Mouse (Mus musculus): ENCODE results near the gene Gm43302. TPM values are rescaled to one million over a fixed set of nuclear protein-coding genes. Genes with fewer than 3 reads are reported as not detected.
"Not testable (repeated sequence)": the region's sequence is repeated elsewhere in the genome, so short reads cannot be mapped to it uniquely, and the experiment has no call there.

Gm43302 gene
- polyA plus RNA-seq, 1 experiment from 2014 or later: not detected

GRCm38 (mm10) chr5:105290921-105291320 is 2.6 kb downstream of the Gm43302 start:
- H3K4me1 ChIP-seq: not testable (repeated sequence)

GRCm38 (mm10) chr5:105260673-105261072 is 32.8 kb downstream of the Gm43302 start:
- H3K9me3 ChIP-seq; H3K27ac ChIP-seq (replicated peaks); H3K36me3 ChIP-seq; H3K4me3 ChIP-seq; ATAC-seq (ENCODE audit: low FRiP score, low read depth); H3K4me1 ChIP-seq; H3K27me3 ChIP-seq; H3K9ac ChIP-seq (replicated peaks); H3K4me2 ChIP-seq (replicated peaks): not testable (repeated sequence)
- WGBS: 67% methylated on average over 1 of the region's 3 CpGs

More at GRCm38 (mm10) chr5:105290921-105291320, 2.6 kb downstream of the Gm43302 start:
- H3K9me3 ChIP-seq; H3K4me3 ChIP-seq; H3K4me2 ChIP-seq (replicated peaks); ATAC-seq (ENCODE audit: low FRiP score, low read depth); H3K9ac ChIP-seq (replicated peaks); H3K27ac ChIP-seq (replicated peaks); H3K36me3 ChIP-seq; H3K27me3 ChIP-seq: not testable (repeated sequence)
- WGBS: 86% methylated on average over 3 of the region's 3 CpGs

- Histone ChIP-seq H3K9ac (replicated peaks) (no peak overlapping the region), H3K4me3 (no peak overlapping the region), H3K27me3 (no peaks in the 10 kb centered on the region), H3K9me3 (no peaks in the 10 kb centered on the region), H3K4me1 (no peaks in the 10 kb centered on the region), H3K27ac (replicated peaks) (no peak overlapping the region), H3K36me3 (no peaks in the 10 kb centered on the region), H3K4me2 (replicated peaks) (no peak overlapping the region)
- no peak for ATAC-seq (ENCODE audit: low FRiP score, low read depth)
Measured at GRCm38 (mm10) chr5:105252491-105252890, 41.0 kb downstream of the Gm43302 start.

GRCm38 (mm10) chr5:105244741-105245140 is 48.8 kb downstream of the Gm43302 start:
- not testable (repeated sequence) for H3K27ac ChIP-seq (replicated peaks); ATAC-seq (ENCODE audit: low FRiP score, low read depth); H3K9ac ChIP-seq (replicated peaks); H3K4me3 ChIP-seq; H3K9me3 ChIP-seq; H3K27me3 ChIP-seq; H3K4me1 ChIP-seq; H3K4me2 ChIP-seq (replicated peaks); H3K36me3 ChIP-seq
- WGBS: 84% methylated on average over 3 of the region's 3 CpGs

- H3K4me2 ChIP-seq (replicated peaks); H3K9ac ChIP-seq (replicated peaks); H3K4me1 ChIP-seq; H3K4me3 ChIP-seq; H3K27ac ChIP-seq (replicated peaks); H3K9me3 ChIP-seq; H3K36me3 ChIP-seq; H3K27me3 ChIP-seq; ATAC-seq (ENCODE audit: low FRiP score, low read depth): not testable (repeated sequence)
- WGBS: 84% methylated on average over 5 of the region's 5 CpGs
Measured at GRCm38 (mm10) chr5:105240982-105241381, 52.5 kb downstream of the Gm43302 start.

DNA sequence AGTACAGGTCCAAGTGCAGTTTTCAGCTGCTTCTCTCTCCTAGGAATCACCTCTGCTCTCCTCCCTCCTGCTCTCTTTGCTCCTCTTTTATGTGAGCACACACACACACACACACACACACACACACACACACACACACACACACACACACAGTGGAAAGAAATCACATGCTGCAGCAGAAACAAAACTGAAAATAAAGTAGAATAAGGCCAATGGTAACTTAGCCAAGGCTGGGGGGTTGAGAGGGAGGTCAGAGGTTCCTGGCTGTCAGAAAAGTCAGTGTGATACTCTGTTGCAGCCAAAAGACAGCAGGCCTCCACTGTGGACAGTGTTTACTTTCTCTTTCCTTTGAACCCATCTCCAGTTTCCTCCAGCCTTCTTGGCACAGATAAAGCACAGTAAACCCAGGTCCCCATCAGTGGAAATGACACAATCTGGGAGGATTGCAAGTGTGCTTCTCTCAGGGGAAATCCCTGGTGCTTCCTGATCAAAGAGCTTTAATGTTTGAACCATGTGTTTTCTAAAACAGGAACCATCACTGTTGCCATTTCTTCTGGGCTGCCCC is 53.9 kb downstream of the Gm43302 start, which contains the start of gene Gbp10:
Gene Gbp10, minus strand, starts transcription at position 51 of the 565 bp plus-strand sequence.
- not testable (repeated sequence) for H3K27ac ChIP-seq (replicated peaks); H3K9ac ChIP-seq (replicated peaks); H3K9me3 ChIP-seq; H3K4me1 ChIP-seq; H3K4me2 ChIP-seq (replicated peaks); H3K27me3 ChIP-seq; H3K4me3 ChIP-seq; H3K36me3 ChIP-seq; ATAC-seq (ENCODE audit: low FRiP score, low read depth)

DNA sequence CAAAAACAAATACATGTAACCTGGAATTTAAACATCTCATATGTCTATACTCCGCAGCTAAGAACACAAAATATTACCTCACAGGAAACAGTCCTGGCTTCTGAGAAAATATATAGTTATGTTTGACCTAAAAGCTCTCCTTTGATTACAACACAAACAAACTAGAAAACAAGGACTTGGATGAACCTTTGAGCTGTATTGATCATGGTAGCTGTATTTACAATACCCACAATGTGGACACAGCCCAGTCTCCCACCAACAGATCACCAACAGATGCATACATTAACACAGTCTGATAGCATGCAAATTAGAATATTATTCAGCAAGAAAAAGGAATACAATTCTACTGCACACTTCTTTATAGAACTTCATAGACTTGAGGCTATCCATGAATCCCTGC is 55.1 kb downstream of the Gm43302 start:
- H3K27me3 ChIP-seq; ATAC-seq (ENCODE audit: low FRiP score, low read depth); H3K36me3 ChIP-seq; H3K4me1 ChIP-seq; H3K27ac ChIP-seq (replicated peaks); H3K4me3 ChIP-seq; H3K9me3 ChIP-seq; H3K4me2 ChIP-seq (replicated peaks); H3K9ac ChIP-seq (replicated peaks): not testable (repeated sequence)
- 90% methylated on average over 1 of the region's 1 CpGs for WGBS

- not testable (repeated sequence) for H3K4me3 ChIP-seq; H3K9me3 ChIP-seq; H3K4me2 ChIP-seq (replicated peaks); H3K9ac ChIP-seq (replicated peaks); H3K4me1 ChIP-seq; ATAC-seq (ENCODE audit: low FRiP score, low read depth); H3K36me3 ChIP-seq; H3K27ac ChIP-seq (replicated peaks); H3K27me3 ChIP-seq
- 76% methylated on average over 3 of the region's 3 CpGs for WGBS
Measured at GRCm38 (mm10) chr5:105236040-105236439, 57.5 kb downstream of the Gm43302 start.

DNA sequence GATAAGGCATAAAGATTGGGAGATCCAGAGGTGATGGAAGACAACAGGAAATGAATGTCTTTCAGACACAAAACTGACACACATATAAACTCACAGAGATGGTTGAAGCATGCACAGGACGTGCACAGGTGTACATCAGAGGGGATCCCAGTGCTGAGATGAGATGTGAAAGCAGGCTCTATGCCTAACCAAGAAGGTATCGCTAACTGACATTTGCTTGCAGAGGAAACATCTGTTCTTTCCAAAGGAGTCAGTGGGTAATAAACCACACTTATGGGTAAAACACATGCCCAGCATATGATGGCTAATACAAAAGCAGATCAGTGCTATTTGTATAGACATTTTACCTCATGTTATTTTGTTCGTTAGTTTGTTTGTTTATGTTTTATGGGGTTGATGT is 84.5 kb downstream of the Gm43302 start:
- H3K27me3 ChIP-seq: not testable (repeated sequence)

GRCm38 (mm10) chr5:105200791-105201355 is 92.6 kb downstream of the Gm43302 start:
- ATAC-seq (ENCODE audit: low FRiP score, low read depth); H3K27me3 ChIP-seq; H3K27ac ChIP-seq (replicated peaks); H3K4me3 ChIP-seq; H3K4me1 ChIP-seq; H3K9me3 ChIP-seq; H3K4me2 ChIP-seq (replicated peaks); H3K9ac ChIP-seq (replicated peaks); H3K36me3 ChIP-seq: not testable (repeated sequence)
- WGBS: 92% methylated on average over 4 of the region's 4 CpGs

More for the DNA sequence above, 84.5 kb downstream of the Gm43302 start:
- H3K36me3 ChIP-seq; H3K4me2 ChIP-seq (replicated peaks); H3K4me1 ChIP-seq; H3K9me3 ChIP-seq; H3K4me3 ChIP-seq; ATAC-seq (ENCODE audit: low FRiP score, low read depth); H3K27ac ChIP-seq (replicated peaks); H3K9ac ChIP-seq (replicated peaks): not testable (repeated sequence)
- 100% methylated on average over 1 of the region's 3 CpGs for WGBS

- WGBS: 100% methylated on average over 1 of the region's 1 CpGs
Measured at GRCm38 (mm10) chr5:105199149-105199548, 94.3 kb downstream of the Gm43302 start.

GRCm38 (mm10) chr5:105197915-105198560 is 95.5 kb downstream of the Gm43302 start:
- not testable (repeated sequence) for H3K27ac ChIP-seq (replicated peaks); ATAC-seq (ENCODE audit: low FRiP score, low read depth); H3K36me3 ChIP-seq; H3K9me3 ChIP-seq; H3K4me1 ChIP-seq; H3K27me3 ChIP-seq; H3K9ac ChIP-seq (replicated peaks); H3K4me2 ChIP-seq (replicated peaks); H3K4me3 ChIP-seq

More at GRCm38 (mm10) chr5:105199149-105199548, 94.3 kb downstream of the Gm43302 start:
- H3K9ac ChIP-seq (replicated peaks); ATAC-seq (ENCODE audit: low FRiP score, low read depth); H3K36me3 ChIP-seq; H3K9me3 ChIP-seq; H3K4me2 ChIP-seq (replicated peaks); H3K27me3 ChIP-seq; H3K4me1 ChIP-seq; H3K4me3 ChIP-seq; H3K27ac ChIP-seq (replicated peaks): not testable (repeated sequence)
